ENCODE assay signal across 7 mouse cellular contexts in the genomic region with DNA sequence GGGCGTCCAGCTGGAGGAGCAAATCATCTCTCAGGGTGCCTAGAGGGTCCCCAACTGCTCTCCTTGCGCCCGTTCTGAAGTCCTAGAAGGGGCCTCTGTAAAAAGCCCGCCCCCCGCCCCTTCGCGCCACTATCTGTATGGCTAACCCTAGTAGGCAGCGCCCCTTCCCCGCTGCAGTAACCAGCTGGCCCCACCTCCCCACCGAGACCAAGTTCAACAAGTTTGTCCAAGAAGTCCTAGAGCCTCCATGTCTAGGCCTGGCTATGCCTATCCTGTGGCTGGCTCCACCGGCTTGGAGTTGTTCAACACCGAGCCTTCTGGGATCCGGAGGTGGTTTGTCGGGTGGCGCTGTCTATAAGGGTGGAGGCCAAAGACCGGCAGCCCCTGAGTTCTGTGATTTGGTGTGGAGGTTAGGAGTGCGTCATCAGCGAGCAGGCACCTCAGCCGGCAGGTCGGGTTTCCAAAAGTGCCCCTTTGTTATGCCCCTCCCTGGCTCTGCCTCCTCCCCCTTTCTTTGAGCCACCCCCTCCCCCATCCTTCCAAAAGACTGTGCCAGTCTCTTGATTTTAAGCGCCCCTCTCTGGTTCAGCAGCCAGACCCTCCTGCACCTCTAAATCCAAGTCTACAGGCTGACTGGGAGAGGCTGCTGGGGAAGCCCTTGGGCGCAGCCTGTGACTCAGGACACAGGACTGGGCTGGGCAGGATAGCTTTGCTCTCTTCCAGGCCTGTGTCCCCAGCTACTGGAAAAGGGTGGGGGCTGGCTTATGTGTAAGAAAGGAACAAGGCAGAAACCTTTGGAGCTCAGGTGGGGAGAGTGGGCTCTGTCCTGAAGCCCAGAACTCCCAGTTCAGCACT. TPM values are rescaled to one million over a fixed set of nuclear protein-coding genes. Genes with fewer than 3 reads are reported as not detected.
DNase-seq lines count a peak whose midpoint lies in the region.

No protein-coding gene starts in this region.

- H3K27ac ChIP-seq in macrophage = no peak overlapping the region

- DNase-seq in 3T3-L1 (ENCODE audit: low read depth, low spot score) = peak; percentile 74
- peak; percentile 36 for DNase-seq in CD4-positive helper T cell, adult 2 months (ENCODE audit: low read depth, low spot score)
- DNase-seq in cerebellum, adult 9-10 months = peak; percentile 71
- DNase-seq in gastrocnemius, postnatal 10 days = peak; percentile 36
- peak; percentile 60 for DNase-seq in kidney, adult 9 months
- no peak for DNase-seq in layer of hippocampus, adult 11-12 months (ENCODE audit: low spot score)

- 14% methylated on average over 22 of the region's 22 CpGs for WGBS in macrophage (ENCODE audit: missing documents)

- peak overlapping the region; percentile 25 for H3K4me3 ChIP-seq in macrophage (ENCODE audit: inconsistent target)

- H3K36me3 ChIP-seq in macrophage (ENCODE audit: inconsistent target) = no peaks in the 10 kb centered on the region

- H3K79me2 ChIP-seq in macrophage (ENCODE audit: inconsistent target) = no peaks in the 10 kb centered on the region

RNA-seq across cellular contexts. Expression of a gene that starts 1.6 kb away (rescaled TPM):
- total RNA-seq in gastrocnemius, postnatal 10 days (2021) = 100 to 1,000 TPM; 288 to 337 TPM
- 10 to 100 TPM in 1 of 26 experiments, 1 to 10 TPM in 9, under 1 TPM in 4, not detected in 12; 0.43 to 12.8 (median 2.0) TPM for total RNA-seq in macrophage (2018; cell fraction: chromatin; rRNA removed)
- total RNA-seq in macrophage (2018; cell fraction: cytosol; rRNA removed) = 1 to 10 TPM in 5 of 26 experiments, under 1 TPM in 15, not detected in 6; 0.07 to 2.4 (median 0.70) TPM
- total RNA-seq in macrophage (2018; cell fraction: nucleus; rRNA removed) = 1 to 10 TPM in 7 of 26 experiments, under 1 TPM in 6, not detected in 13; 0.25 to 5.5 (median 1.2) TPM
- 0.36 to 0.87 TPM (median 0.65 TPM) in 3 replicates for polyA plus RNA-seq in macrophage (2018)

RNA-seq across cellular contexts. Expression of a gene that starts 7.4 kb away (rescaled TPM):
- 10 to 100 TPM; 77.1 to 84.3 TPM for total RNA-seq in gastrocnemius, postnatal 10 days (2021)
- total RNA-seq in macrophage (2018; cell fraction: chromatin; rRNA removed) = 100 to 1,000 TPM; 103 to 258 (median 153) TPM
- total RNA-seq in macrophage (2018; cell fraction: cytosol; rRNA removed) = 10 to 100 TPM; 46.7 to 61.4 (median 53.9) TPM
- total RNA-seq in macrophage (2018; cell fraction: nucleus; rRNA removed) = 100 to 1,000 TPM in 6 of 26 experiments, 10 to 100 TPM in 20; 59.9 to 130 (median 83.2) TPM
- polyA plus RNA-seq in macrophage (2018) = 43.0 to 54.0 TPM (median 48.7 TPM) in 3 replicates

RNA-seq across cellular contexts. Expression of a gene that starts 20.6 kb away (rescaled TPM):
- total RNA-seq in gastrocnemius, postnatal 10 days (2021) = 1 to 10 TPM; 4.2 to 7.6 TPM
- 10 to 100 TPM; 13.6 to 38.1 (median 23.1) TPM for total RNA-seq in macrophage (2018; cell fraction: chromatin; rRNA removed)
- 1 to 10 TPM; 1.2 to 3.3 (median 1.8) TPM for total RNA-seq in macrophage (2018; cell fraction: cytosol; rRNA removed)
- total RNA-seq in macrophage (2018; cell fraction: nucleus; rRNA removed) = 10 to 100 TPM in 22 of 26 experiments, 1 to 10 TPM in 4; 6.4 to 33.6 (median 17.4) TPM
- 1.8 to 5.3 TPM (median 5.2 TPM) in 3 replicates for polyA plus RNA-seq in macrophage (2018)

RNA-seq across cellular contexts. Expression of a gene that starts 54.7 kb away (rescaled TPM):
- total RNA-seq in gastrocnemius, postnatal 10 days (2021) = 10 to 100 TPM; 13.0 to 17.4 TPM
- 100 to 1,000 TPM; 111 to 486 (median 266) TPM for total RNA-seq in macrophage (2018; cell fraction: chromatin; rRNA removed)
- total RNA-seq in macrophage (2018; cell fraction: cytosol; rRNA removed) = 100 to 1,000 TPM; 147 to 636 (median 314) TPM
- total RNA-seq in macrophage (2018; cell fraction: nucleus; rRNA removed) = 100 to 1,000 TPM; 190 to 882 (median 476) TPM
- polyA plus RNA-seq in macrophage (2018) = 154 to 178 TPM (median 169 TPM) in 3 replicates

RNA-seq across cellular contexts. Expression of a gene that starts 54.7 kb away (rescaled TPM):
- 1 to 10 TPM; 3.7 to 4.0 TPM for total RNA-seq in gastrocnemius, postnatal 10 days (2021)
- 100 to 1,000 TPM in 17 of 26 experiments, 10 to 100 TPM in 9; 44.8 to 435 (median 167) TPM for total RNA-seq in macrophage (2018; cell fraction: chromatin; rRNA removed)
- 100 to 1,000 TPM in 10 of 26 experiments, 10 to 100 TPM in 16; 22.6 to 126 (median 60.1) TPM for total RNA-seq in macrophage (2018; cell fraction: cytosol; rRNA removed)
- total RNA-seq in macrophage (2018; cell fraction: nucleus; rRNA removed) = 100 to 1,000 TPM in 11 of 26 experiments, 10 to 100 TPM in 15; 27.3 to 217 (median 80.8) TPM
- 28.4 to 67.5 TPM (median 35.9 TPM) in 3 replicates for polyA plus RNA-seq in macrophage (2018)
